Mouse (Mus musculus): Measurements from ENCODE around the gene Cmya5. TPM values are rescaled to one million over a fixed set of nuclear protein-coding genes. Genes with fewer than 3 reads are reported as not detected.

Cmya5 gene
- polyA plus RNA-seq, 1 experiment = not detected

- no peak for TF ChIP-seq GATA1 (IDR thresholded peaks at IDR 0.05; ENCODE audit: low read length)
Measured at GRCm38 (mm10) chr13:93041021-93041420, 103.5 kb downstream of the Cmya5 start.

DNA sequence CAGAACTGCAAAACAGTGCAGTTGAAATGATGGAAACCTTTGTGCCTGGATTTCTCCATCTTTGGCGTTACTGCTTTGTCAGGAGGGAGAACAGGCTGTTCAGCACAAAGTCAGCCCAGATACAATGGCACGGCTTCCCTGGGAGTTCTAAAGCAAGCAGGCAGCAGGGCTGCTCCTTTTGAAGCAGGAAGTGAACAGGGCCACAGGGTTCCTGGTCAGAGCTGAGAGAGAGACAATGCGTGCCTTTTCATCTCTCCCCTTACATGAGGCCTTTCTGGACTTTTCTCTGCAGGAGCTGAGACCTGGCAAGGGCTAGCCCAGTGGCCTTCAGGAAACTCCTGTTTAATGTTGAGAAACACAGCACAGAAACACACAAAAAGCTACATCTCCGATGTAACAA, 108.3 kb downstream of the Cmya5 start:
- TF ChIP-seq GATA1 (IDR thresholded peaks at IDR 0.05; ENCODE audit: low read length) = no peak

GRCm38 (mm10) chr13:93029337-93029736, 115.2 kb downstream of the Cmya5 start:
- TF ChIP-seq GATA1 (IDR thresholded peaks at IDR 0.05; ENCODE audit: low read length) = no peak

GRCm38 (mm10) chr13:93024837-93025236, 119.7 kb downstream of the Cmya5 start:
- TF ChIP-seq GATA1 (IDR thresholded peaks at IDR 0.05; ENCODE audit: low read length) = no peak

DNA sequence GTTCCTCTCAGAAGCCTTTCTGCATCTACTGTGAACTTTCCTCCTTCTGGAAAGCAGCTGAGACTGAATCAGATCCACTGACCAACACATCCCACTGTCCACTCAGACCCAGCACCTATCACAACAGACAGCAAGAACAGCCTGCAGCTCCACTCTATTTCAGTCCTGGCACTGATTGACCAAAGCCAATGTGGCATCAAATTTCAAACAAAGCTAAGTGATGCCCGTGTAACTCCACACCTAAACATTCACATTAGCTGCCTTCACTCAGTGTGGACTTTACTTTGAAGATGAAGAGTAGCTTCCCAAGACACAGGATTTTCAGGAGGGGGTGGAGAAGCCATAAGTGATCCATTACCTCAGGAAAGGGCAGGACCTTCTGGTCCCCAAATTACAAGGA, 122.4 kb downstream of the Cmya5 start:
- no peak for TF ChIP-seq GATA1 (IDR thresholded peaks at IDR 0.05; ENCODE audit: low read length)

DNA sequence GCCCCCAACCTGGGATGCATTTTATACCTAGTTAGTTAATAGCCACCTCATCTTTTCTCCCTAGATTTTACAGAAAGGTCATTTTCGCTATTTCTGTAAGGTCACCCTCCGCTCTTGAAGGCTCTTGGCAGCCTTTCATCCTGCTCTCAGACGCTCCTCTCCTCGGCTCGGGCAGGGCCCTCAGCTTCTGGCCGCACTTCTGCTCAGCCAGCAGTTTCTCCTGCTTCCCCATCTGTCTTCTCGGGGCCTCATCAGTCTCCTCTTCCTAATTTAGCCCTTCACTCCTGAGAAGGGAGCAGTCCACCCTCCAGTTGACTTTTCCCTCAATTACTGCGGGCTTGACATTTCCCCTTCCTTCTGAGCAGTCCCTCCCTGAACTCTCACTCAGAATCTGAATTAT, 131.6 kb downstream of the Cmya5 start:
- TF ChIP-seq GATA1 (IDR thresholded peaks at IDR 0.05; ENCODE audit: low read length) = no peak

- no peak for TF ChIP-seq GATA1 (IDR thresholded peaks at IDR 0.05; ENCODE audit: low read length)
Measured at GRCm38 (mm10) chr13:93011315-93011714, 133.2 kb downstream of the Cmya5 start.

DNA sequence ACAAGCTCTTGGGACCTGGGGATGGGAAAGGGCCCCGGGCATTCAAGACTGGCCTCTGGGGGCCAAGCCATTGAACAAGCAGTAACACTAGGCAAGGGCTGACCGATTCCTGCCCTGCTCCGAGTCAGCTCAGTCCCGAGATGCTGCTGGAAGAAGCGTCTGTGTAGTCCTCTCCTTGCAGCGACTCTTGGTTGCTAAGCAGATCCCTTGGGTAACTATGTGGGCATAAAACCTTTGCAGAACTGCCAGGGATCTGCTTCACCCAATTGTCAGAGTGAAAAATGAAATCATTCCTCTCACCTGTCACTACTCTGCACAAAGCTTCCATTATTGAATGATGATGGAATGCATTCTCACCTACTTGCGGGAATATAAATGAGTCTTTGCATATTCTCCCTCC, 134.0 kb downstream of the Cmya5 start:
- TF ChIP-seq GATA1 (IDR thresholded peaks at IDR 0.05; ENCODE audit: low read length) = no peak

- TF ChIP-seq GATA1 (IDR thresholded peaks at IDR 0.05; ENCODE audit: low read length) = no peak
Measured at GRCm38 (mm10) chr13:93007078-93007477, 137.4 kb downstream of the Cmya5 start.

- TF ChIP-seq GATA1 (IDR thresholded peaks at IDR 0.05; ENCODE audit: low read length) = no peak
Measured at GRCm38 (mm10) chr13:93006347-93006746, 138.2 kb downstream of the Cmya5 start.

- TF ChIP-seq GATA1 (IDR thresholded peaks at IDR 0.05; ENCODE audit: low read length) = no peak
Measured at GRCm38 (mm10) chr13:93004003-93004402, 140.5 kb downstream of the Cmya5 start.

DNA sequence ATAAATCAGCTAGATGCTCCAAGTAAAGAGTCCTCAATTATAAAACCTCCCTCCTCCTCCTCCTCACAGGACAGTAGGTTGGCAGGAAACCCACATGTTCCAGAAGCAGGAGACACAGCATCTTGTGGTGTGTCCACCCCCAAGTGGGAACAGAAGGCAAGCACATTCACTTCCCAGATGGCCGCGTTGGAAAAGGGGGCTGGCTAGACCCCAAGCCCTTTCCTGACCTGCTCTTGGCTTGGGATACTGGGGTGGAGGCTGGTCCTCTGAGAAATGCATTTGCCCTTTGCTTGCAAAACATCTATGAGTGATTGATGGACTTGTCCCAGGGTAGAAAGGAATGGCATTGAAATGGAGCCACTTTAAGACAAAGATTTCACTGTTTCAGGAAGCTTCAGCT, 142.1 kb downstream of the Cmya5 start:
- no peak for TF ChIP-seq GATA1 (IDR thresholded peaks at IDR 0.05; ENCODE audit: low read length)

- TF ChIP-seq GATA1 (IDR thresholded peaks at IDR 0.05; ENCODE audit: low read length) = no peak
Measured at GRCm38 (mm10) chr13:93000640-93001351, 143.7 kb downstream of the Cmya5 start.

- TF ChIP-seq GATA1 (IDR thresholded peaks at IDR 0.05; ENCODE audit: low read length) = no peak
Measured at GRCm38 (mm10) chr13:92999860-93000259, 144.7 kb downstream of the Cmya5 start.

GRCm38 (mm10) chr13:92994743-92995142, 149.8 kb downstream of the Cmya5 start:
- no peak for TF ChIP-seq GATA1 (IDR thresholded peaks at IDR 0.05; ENCODE audit: low read length)

GRCm38 (mm10) chr13:92992823-92993222, 151.7 kb downstream of the Cmya5 start:
- TF ChIP-seq GATA1 (IDR thresholded peaks at IDR 0.05; ENCODE audit: low read length) = no peak

Other genes starting within 250 kb of the Cmya5 start
- 29.3 and 41.4 TPM in 2 replicates for gene Tent2, start 47.7 kb upstream of the Cmya5 start, polyA plus RNA-seq (2012)
- 8.3 and 10.3 TPM in 2 replicates for gene Homer1, start 154.9 kb upstream of the Cmya5 start, polyA plus RNA-seq (2012)

Data from G1E-ER4 (cell line).